25 mouse cellular contexts compared by ENCODE assay signal in the genomic region with DNA sequence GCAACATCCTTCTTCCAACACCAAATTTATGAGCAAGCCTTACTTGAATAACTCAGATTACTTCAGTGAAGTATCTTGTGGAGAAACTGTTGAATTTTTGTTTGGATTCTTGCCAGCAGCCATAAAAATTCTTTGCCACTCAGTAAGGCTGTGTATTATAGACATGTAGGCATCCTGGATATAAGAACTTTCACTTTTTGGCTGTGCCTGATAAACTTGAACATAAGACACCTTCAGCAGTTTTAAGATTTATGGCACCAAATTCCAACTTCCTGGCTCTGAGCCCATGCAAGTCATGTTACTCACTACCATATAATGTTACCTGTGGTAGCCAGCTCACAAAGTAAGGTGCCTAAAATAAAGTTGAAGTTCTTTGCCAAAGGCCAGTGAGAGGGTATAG.
DNase-seq lines count a peak whose midpoint lies in the region; ATAC-seq and TF ChIP-seq lines count a peak whose summit lies in the region.
"Had no signal": no experiment of that assay in that cellular context is flagged by ENCODE, and none has a peak within 500 bp of the region (broad histone marks: within the 10 kb centered on the region; RNA-seq: fewer than 3 reads in every experiment).

No protein-coding gene starts in this region.

- no peak overlapping the region for H3K4me3 ChIP-seq in kidney, embryonic 15.5 days (replicated peaks)
- no peak overlapping the region for H3K4me3 ChIP-seq in embryonic fibroblast, embryonic 13.5 days (ENCODE audit: insufficient read depth, low read length)
- no peak overlapping the region for H3K4me3 ChIP-seq in limb, embryonic 14.5 days (replicated peaks; ENCODE audit: low read length)
- no peak overlapping the region for H3K4me3 ChIP-seq in midbrain, postnatal 0 days (ENCODE audit: low read depth, low read length)
- no peak overlapping the region for H3K4me3 ChIP-seq in midbrain, embryonic 14.5 days (replicated peaks; ENCODE audit: low read depth, low read length)
- H3K4me3 ChIP-seq: heart, embryonic 12.5 days; liver, embryonic 15.5 days; midbrain, embryonic 15.5 days; myocyte; neural tube, embryonic 13.5 days had no signal

- H3K9me3 ChIP-seq in kidney, embryonic 15.5 days (replicated peaks): no peaks in the 10 kb centered on the region
- peaks cover 12% of the 10 kb centered on the region for H3K9me3 ChIP-seq in limb, embryonic 14.5 days (ENCODE audit: control insufficient read depth, low read length)
- no peaks in the 10 kb centered on the region; the same call in 1 of the 2 replicates for H3K9me3 ChIP-seq in midbrain, postnatal 0 days (ENCODE audit: low read length)
- H3K9me3 ChIP-seq in midbrain, embryonic 14.5 days (ENCODE audit: control insufficient read depth, low read length): peaks cover 6% of the 10 kb centered on the region; the same call in 1 of the 2 replicates
- H3K9me3 ChIP-seq: liver, embryonic 15.5 days; midbrain, embryonic 15.5 days had no signal

- no peaks in the 10 kb centered on the region for H3K36me3 ChIP-seq in kidney, embryonic 15.5 days
- no peaks in the 10 kb centered on the region for H3K36me3 ChIP-seq in limb, embryonic 14.5 days (ENCODE audit: control insufficient read depth, insufficient read depth, low read length)
- no peaks in the 10 kb centered on the region for H3K36me3 ChIP-seq in midbrain, postnatal 0 days (ENCODE audit: insufficient read depth, low read length)
- H3K36me3 ChIP-seq in midbrain, embryonic 14.5 days (ENCODE audit: control insufficient read depth, insufficient read depth, low read length): no peaks in the 10 kb centered on the region
- H3K36me3 ChIP-seq: heart, embryonic 12.5 days; liver, embryonic 15.5 days; midbrain, embryonic 15.5 days; neural tube, embryonic 13.5 days had no signal

- H3K4me1 ChIP-seq in kidney, embryonic 15.5 days: 0 out of 2 replicates have a peak, but pooled peaks cover 2% of the 10 kb centered on the region
- peaks cover 5% of the 10 kb centered on the region for H3K4me1 ChIP-seq in embryonic fibroblast, embryonic 13.5 days (ENCODE audit: control insufficient read depth, insufficient read depth, low read length)
- peaks cover 30% of the 10 kb centered on the region for H3K4me1 ChIP-seq in limb, embryonic 14.5 days (ENCODE audit: control insufficient read depth, insufficient read depth, low read length)
- no peaks in the 10 kb centered on the region for H3K4me1 ChIP-seq in midbrain, postnatal 0 days (ENCODE audit: insufficient read depth, low read length)
- no peaks in the 10 kb centered on the region for H3K4me1 ChIP-seq in midbrain, embryonic 14.5 days (ENCODE audit: control insufficient read depth, insufficient read depth, low read length)
- H3K4me1 ChIP-seq: heart, embryonic 12.5 days; liver, embryonic 15.5 days; midbrain, embryonic 15.5 days; neural tube, embryonic 13.5 days had no signal

- ATAC-seq in kidney, embryonic 15.5 days (replicated peaks; ENCODE audit: low FRiP score): no peak
- no peak for ATAC-seq in limb, embryonic 14.5 days (ENCODE audit: low FRiP score, low read depth)
- ATAC-seq in midbrain, postnatal 0 days (ENCODE audit: low FRiP score): no peak
- no peak for ATAC-seq in midbrain, embryonic 14.5 days (ENCODE audit: low FRiP score, low TSS enrichment)
- ATAC-seq: forebrain, embryonic 14.5 days; hindbrain, postnatal 0 days; midbrain, embryonic 15.5 days; Patski had no signal

- H3K4me2 ChIP-seq in kidney, embryonic 15.5 days: no peak overlapping the region
- no peak overlapping the region for H3K4me2 ChIP-seq in limb, embryonic 14.5 days (replicated peaks; ENCODE audit: low read depth, low read length, severe bottlenecking)
- H3K4me2 ChIP-seq in midbrain, postnatal 0 days (ENCODE audit: low read depth, low read length, poor library complexity, severe bottlenecking): no peak overlapping the region
- H3K4me2 ChIP-seq in midbrain, embryonic 14.5 days (ENCODE audit: low read length): no peak overlapping the region
- H3K4me2 ChIP-seq: heart, embryonic 12.5 days; liver, embryonic 15.5 days; midbrain, embryonic 15.5 days; neural tube, embryonic 13.5 days had no signal

- no peak overlapping the region for H3K9ac ChIP-seq in kidney, embryonic 15.5 days
- H3K9ac ChIP-seq in limb, embryonic 14.5 days (ENCODE audit: low read depth, low read length, severe bottlenecking): no peak overlapping the region
- no peak overlapping the region for H3K9ac ChIP-seq in midbrain, postnatal 0 days (replicated peaks; ENCODE audit: low read length, poor library complexity, severe bottlenecking)
- H3K9ac ChIP-seq in midbrain, embryonic 14.5 days (replicated peaks; ENCODE audit: low read length): no peak overlapping the region
- H3K9ac ChIP-seq: heart, embryonic 12.5 days; liver, embryonic 15.5 days; midbrain, embryonic 15.5 days; neural tube, embryonic 13.5 days had no signal

- no peak for TF ChIP-seq CTCF in embryonic fibroblast, embryonic 13.5 days (IDR thresholded peaks at IDR 0.05; ENCODE audit: borderline replicate concordance, insufficient read depth, low read length)
- TF ChIP-seq CTCF in midbrain, postnatal 0 days (IDR thresholded peaks at IDR 0.05): no peak

- DNase-seq in kidney, postnatal 25 days: no peak
- DNase-seq in 3T3-L1 (ENCODE audit: low read depth, low spot score): peak; percentile 59
- peak; percentile 59 for DNase-seq in limb, embryonic 14.5 days (ENCODE audit: low spot score)
- no peak for DNase-seq in midbrain, postnatal 0 days (ENCODE audit: low spot score)
- DNase-seq in midbrain, embryonic 14.5 days: no peak
- DNase-seq: adrenal gland, adult 2 months; cerebellum, adult 11 months; cerebellum, adult 9-11 months; gastrocnemius, postnatal 14 days; heart, postnatal 10 days; kidney, adult 2 months; kidney, postnatal 10 days; liver; lung, postnatal 36 days; thymus, adult 2 months had no signal

- no peak for TF ChIP-seq POLR2A in embryonic fibroblast, embryonic 13.5 days (IDR thresholded peaks at IDR 0.05; ENCODE audit: low read depth, low read length)
- no peak for TF ChIP-seq POLR2A in limb, embryonic 14.5 days (IDR thresholded peaks at IDR 0.05; ENCODE audit: borderline replicate concordance, extremely low read depth, insufficient read depth, insufficient read length)

- H3K27me3 ChIP-seq in kidney, embryonic 15.5 days: no peaks in the 10 kb centered on the region
- no peaks in the 10 kb centered on the region for H3K27me3 ChIP-seq in limb, embryonic 14.5 days (ENCODE audit: control insufficient read depth, insufficient read depth, low read length)
- H3K27me3 ChIP-seq in midbrain, postnatal 0 days (ENCODE audit: insufficient read depth, low read length): no peaks in the 10 kb centered on the region
- H3K27me3 ChIP-seq in midbrain, embryonic 14.5 days (ENCODE audit: control insufficient read depth, insufficient read depth, low read length): no peaks in the 10 kb centered on the region
- H3K27me3 ChIP-seq: heart, embryonic 12.5 days; liver, embryonic 15.5 days; midbrain, embryonic 15.5 days; neural tube, embryonic 13.5 days; Patski had no signal

- H3K27ac ChIP-seq in kidney, embryonic 15.5 days: 0 out of 2 replicates have a peak overlapping the region, but pooled peaks have one; percentile 49
- peak overlapping the region; percentile 83 for H3K27ac ChIP-seq in embryonic fibroblast, embryonic 13.5 days (ENCODE audit: insufficient read depth, low read length)
- H3K27ac ChIP-seq in limb, embryonic 14.5 days (replicated peaks; ENCODE audit: low read depth, low read length): peak overlapping the region; percentile 63
- no peak overlapping the region for H3K27ac ChIP-seq in midbrain, postnatal 0 days (ENCODE audit: low read depth, low read length)
- no peak overlapping the region for H3K27ac ChIP-seq in midbrain, embryonic 14.5 days (replicated peaks; ENCODE audit: low read depth, low read length)
- H3K27ac ChIP-seq: hindbrain, postnatal 0 days; liver, embryonic 15.5 days; midbrain, embryonic 15.5 days; neural tube, embryonic 13.5 days had no signal

Comparison
In these comparisons a context has a peak if more than half of its experiments do, and no peak if none do; other contexts are left out.
1. H3K27ac ChIP-seq: peak in kidney, embryonic 15.5 days (single experiment), embryonic fibroblast, embryonic 13.5 days (single experiment) and limb, embryonic 14.5 days (single experiment); none in midbrain, postnatal 0 days (single experiment) and midbrain, embryonic 14.5 days (single experiment).
2. DNase-seq: peak in 3T3-L1 (single experiment) and limb, embryonic 14.5 days (single experiment); none in kidney, postnatal 25 days (0 of 2), midbrain, postnatal 0 days (single experiment) and midbrain, embryonic 14.5 days (single experiment).